Mouse (Mus musculus): ENCODE results near the gene Ttc39a. TPM values are rescaled to one million over a fixed set of nuclear protein-coding genes. Genes with fewer than 3 reads are reported as not detected.

The Ttc39a gene
- polyA plus RNA-seq (2017; shearing (Covaris generic)): not detected

DNA sequence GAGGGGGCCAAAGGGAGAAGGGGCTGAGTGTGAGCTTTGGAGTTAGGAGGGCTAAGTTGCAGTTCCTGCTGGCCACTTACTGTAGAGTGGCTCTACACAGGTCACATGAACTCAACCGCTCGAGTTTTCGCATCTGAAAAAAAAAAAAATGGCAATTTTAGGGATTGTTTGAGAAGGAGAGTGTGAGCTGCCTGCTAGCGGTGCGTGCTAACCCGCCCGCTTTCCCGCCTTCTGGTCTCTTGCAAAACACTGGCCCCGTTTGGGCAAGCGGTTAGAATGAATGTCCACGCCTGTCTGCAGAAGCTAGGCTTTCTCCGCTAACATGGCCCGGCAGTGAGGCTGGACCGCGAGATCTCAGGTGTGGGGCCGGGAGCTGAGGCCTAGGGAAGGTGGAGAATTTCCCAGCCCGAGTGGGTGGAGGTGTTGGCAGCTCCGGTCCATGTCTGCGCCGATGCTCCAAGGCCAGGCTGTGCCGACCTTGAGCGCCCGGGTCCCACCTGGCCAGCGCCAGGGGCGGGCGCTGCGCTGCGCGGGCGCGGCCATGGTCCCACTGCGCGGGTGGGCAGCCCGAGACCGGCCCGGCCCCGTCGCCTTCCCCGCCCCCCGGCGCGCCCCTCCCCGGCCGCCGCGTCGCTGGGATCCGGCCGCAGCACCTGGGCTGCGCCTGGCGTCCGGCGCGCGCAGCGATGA is at the start of gene Ttc39a:
Ttc39a (plus strand) TSS at position 138 of the 690 bp plus-strand sequence.

DNA sequence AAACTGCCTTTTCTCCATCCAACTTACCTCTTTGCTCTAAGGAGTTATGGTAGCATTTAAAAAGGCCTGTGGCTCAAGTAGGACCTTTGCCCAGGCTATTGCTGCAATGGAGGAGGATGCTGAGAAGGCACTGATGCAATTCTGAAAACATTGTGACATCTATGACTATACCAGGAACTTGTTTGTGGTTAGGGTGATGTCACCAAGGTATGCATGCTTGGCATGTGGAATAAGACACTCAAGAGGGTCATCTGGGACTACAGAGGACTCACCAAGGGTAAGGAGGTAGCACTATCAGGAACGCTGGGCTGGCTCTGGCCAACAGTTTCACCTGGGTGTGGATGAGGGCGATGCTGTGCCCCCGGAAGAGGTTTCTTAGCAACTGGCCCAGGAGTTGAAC is 78.2 kb downstream of the Ttc39a start, which contains the start of gene Rnf11:
Rnf11 (minus strand) TSS at position 108 of the 400 bp plus-strand sequence.

Other genes starting within 250 kb of the Ttc39a start
- 153 TPM for gene Osbpl9, start 204.4 kb upstream of the Ttc39a start, polyA plus RNA-seq (2017; shearing (Covaris generic))
- not detected for gene Calr4, start 172.1 kb upstream of the Ttc39a start, polyA plus RNA-seq (2017; shearing (Covaris generic))
- 102 TPM for gene Eps15, start 126.4 kb upstream of the Ttc39a start, polyA plus RNA-seq (2017; shearing (Covaris generic))
- gene Rnf11, start 78.1 kb downstream of the Ttc39a start, polyA plus RNA-seq (2017; shearing (Covaris generic)): 62.1 TPM
- gene 4930522H14Rik, start 124.7 kb downstream of the Ttc39a start, polyA plus RNA-seq (2017; shearing (Covaris generic)): not detected

Measured in effector memory CD4-positive, alpha-beta T cell, adult 7 months (primary cell).